Mouse (Mus musculus): ENCODE measurements around the gene Ccna2.

Gene Ccna2

DNA sequence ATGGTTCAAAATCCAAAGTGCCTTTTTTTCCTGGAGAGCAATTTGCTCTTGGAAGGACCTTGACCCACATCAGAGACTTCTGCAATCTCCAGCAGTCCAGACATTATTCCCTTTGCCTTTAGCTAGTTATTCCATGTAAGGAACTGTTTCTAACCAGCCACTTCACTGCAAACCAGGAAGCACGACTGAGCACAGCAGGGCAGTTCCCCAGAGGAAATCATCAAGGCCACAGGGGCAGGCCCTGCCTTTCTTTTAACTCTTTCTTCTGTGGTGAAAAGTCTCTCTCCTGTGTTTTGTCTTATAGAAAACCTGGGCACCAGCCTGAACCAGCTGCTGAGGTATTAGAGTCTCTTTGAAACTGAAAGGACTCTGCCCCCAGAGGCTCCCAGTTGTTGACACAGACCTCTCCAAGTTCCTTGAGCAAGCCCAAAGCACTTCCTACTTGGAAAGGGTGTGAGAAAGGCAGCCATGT is 38.7 kb downstream of the Ccna2 start:
- no peak for DNase-seq (ENCODE audit: low read depth, low spot score)

- peak; percentile 16 for DNase-seq (ENCODE audit: low read depth, low spot score)
Observed at GRCm38 (mm10) chr3:36532738-36533137, 39.2 kb downstream of the Ccna2 start.

GRCm38 (mm10) chr3:36531979-36532542 is 39.9 kb downstream of the Ccna2 start:
- peak; percentile 42 for DNase-seq (ENCODE audit: low read depth, low spot score)

DNA sequence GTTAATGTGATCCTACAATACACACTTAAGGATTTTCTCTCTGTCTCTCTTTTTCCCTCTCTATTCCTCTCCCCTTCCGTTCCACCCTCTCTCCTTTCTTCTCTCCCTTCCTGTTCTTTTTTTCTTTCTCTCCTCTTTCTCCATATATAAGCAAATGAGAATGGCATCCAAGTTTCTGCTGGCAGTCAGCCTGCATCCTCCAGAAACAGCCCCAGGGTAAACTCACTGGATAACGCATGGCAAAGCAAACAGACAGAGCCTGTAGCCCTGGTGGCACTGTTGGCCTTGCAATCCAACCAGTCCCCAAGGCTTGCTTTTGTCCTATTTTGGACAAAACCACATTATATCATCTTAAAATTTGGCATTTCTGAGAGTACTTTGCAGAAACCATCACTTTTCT is 40.7 kb downstream of the Ccna2 start:
- no peak for DNase-seq (ENCODE audit: low read depth, low spot score)

GRCm38 (mm10) chr3:36530781-36531180 is 41.2 kb downstream of the Ccna2 start:
- no peak for DNase-seq (ENCODE audit: low read depth, low spot score)

DNA sequence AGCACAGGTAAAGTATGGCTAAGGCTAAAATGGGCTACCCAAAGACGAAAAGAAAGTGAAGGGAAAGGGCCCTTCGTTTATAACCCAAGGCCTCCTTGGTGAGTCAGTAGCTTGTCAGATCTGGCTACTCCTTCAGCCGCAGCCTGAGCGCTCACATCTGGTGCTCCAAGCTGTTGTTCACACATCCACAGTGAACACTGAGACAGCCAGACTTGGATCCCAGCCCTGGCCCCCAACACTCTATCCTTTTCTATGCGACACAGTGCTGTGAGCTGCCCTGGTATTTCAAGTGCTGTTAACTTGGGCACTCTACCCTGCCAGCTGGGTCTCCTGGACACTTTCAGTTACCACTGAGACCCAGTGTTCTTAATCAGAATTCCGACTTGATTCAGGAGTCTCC is 41.6 kb downstream of the Ccna2 start:
- DNase-seq (ENCODE audit: low read depth, low spot score): no peak

GRCm38 (mm10) chr3:36524466-36524865 is 47.5 kb downstream of the Ccna2 start:
- DNase-seq (ENCODE audit: low read depth, low spot score): no peak

DNA sequence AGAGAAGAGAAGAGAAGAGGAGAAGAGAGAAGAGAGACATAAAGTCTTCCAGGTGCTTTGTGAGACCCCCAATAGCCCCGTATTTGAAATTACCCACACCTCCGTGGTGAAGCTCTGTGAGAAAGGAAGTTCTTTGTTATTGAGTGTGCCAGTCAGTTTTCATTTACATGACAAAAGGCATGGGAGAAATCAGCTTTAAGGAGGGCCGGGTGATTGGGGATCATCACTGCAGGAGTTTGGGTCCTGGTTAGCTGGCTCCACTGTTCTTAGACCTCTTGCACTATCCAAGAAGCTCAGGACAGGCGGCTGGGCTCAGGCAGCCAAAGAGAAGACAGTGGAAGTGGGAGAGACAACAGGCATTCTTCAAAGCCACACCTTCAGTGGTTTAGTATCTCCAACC is 49.8 kb downstream of the Ccna2 start:
- no peak for DNase-seq (ENCODE audit: low read depth, low spot score)

DNA sequence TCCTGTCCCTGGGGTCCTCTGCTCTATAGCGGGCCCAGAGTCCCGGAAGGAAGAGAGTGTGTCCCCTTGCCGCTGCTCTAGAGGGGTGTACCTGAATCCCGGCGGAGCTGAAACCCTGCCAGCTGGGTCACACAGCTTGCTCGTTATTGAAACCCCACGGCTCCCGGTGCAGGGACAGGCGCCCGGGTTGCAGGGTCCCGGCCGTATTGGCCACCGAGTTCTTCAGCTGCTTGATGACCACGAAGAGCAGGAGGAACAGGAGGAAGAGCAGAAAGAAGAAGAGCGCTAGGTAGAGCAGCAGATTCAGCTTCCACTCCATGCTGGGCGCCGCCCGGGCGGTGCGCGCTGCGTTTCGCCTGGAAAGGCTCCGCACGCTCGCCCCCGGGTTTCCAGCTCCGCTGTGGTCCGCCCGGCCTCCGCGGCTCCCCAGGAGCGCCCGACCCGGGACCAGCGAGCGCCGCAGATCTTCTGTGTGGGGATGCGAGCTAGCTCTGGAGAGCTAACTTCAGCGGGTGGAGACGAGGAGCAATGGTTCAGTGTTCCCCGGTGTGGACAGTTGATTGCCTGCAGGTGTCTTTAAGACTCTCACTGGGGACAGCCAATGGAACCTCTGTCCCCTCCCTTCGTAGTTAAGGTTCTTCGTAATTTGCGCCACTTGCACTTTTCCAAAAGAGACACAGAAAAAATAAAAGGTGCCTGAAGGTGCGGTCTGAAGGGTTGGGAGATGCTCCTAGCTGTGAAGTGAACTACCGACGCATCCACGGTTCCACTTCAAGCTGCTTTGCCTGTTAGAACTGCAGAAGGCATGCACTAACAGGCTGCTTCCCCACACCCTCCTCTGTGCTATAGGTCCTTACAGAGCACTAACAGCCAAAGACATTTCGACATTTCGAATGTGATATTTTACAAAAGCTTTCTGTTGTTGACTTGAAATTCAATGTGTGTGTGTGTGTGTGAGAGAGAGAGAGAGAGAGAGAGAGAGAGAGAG is 50.6 kb downstream of the Ccna2 start, which contains the start of gene Gm11549:
Gm11549 (minus strand) TSS at position 741 of the 988 bp plus-strand sequence.
- DNase-seq (ENCODE audit: low read depth, low spot score): peak; percentile 13

- DNase-seq (ENCODE audit: low read depth, low spot score): no peak
Observed at GRCm38 (mm10) chr3:36516196-36516595, 55.8 kb downstream of the Ccna2 start.

Measured in forelimb bud, embryonic 11.5 days (tissue).